Mouse (Mus musculus): Measurements from ENCODE around the gene Tsga10.

Tsga10 gene

GRCm38 (mm10) chr1:37866286-37866685 is at the start of gene Tsga10:
Gene Tsga10 (minus strand): TSS chr1:37866429.
- peak; percentile 41 for DNase-seq (ENCODE audit: low read depth)

DNA sequence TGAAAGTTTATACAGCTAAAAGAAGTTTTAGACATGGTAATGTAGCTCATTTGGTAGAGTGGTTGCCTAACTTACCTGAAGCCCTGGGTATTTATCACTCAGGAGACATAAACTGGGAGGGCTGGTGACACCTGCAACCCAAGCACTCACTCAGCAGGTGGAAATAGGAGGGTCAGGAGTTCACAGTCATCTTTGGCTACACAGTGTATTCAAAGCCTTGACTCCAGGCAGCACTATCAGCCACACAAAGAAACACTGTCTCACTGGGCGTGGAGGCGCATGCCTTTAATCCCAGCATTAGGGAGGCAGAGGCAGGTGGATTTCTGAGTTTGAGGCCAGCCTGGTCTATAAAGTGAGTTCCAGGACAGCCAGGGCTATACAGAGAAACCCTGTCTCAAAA is 46.5 kb upstream of the Tsga10 start:
- no peak for DNase-seq (ENCODE audit: low read depth)

GRCm38 (mm10) chr1:37903178-37903577 is 36.9 kb upstream of the Tsga10 start:
- DNase-seq (ENCODE audit: low read depth): peak; percentile 24

DNA sequence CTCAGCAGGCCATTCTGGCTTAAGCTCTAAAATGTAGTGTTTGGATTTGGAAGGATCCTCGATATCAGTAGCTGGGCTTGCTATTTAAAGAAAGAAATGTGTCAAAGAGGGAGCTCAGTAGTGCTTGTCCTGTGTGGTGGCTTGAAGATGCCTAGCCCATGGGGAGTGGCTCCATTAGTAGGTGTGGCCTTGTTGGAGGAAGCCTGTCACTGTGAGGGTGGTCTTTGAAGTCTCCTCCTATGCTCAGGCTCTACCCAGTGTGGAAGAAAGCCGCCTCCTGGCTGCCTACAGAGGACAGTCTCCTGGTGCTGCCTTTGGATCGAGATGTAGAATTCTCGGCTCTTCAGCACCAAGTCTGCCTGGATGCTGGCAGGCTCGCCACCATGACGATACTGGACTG is 34.1 kb upstream of the Tsga10 start:
- DNase-seq (ENCODE audit: low read depth): no peak

GRCm38 (mm10) chr1:37899816-37900215 is 33.6 kb upstream of the Tsga10 start:
- DNase-seq (ENCODE audit: low read depth): no peak

DNA sequence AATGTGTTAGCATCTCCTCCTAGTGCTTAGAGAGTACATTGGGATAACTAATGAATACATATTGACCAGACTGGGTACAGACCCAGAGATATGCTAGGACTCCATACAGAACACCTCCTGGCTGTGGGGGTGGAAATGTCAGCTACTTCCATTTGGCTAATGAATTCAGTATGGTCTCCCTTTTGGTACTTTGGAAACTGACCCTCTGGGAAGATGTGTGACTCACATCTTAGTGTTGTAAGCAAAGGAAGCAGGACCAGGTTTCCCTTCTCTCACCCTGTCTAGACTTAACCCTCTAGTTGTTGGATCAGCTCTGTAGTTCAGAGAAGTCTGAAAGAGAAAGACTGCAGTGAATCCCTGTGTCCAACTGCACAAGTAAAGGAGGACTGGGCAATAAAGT is 28.4 kb upstream of the Tsga10 start:
- DNase-seq (ENCODE audit: low read depth): no peak

GRCm38 (mm10) chr1:37891400-37891799 is 25.2 kb upstream of the Tsga10 start:
- DNase-seq (ENCODE audit: low read depth): peak; percentile 52

- DNase-seq (ENCODE audit: low read depth): peak; percentile 98
These were observed 23.9 kb upstream of the Tsga10 start, which contains the start of the genes Mitd1 and Mrpl30 for GRCm38 (mm10) chr1:37890025-37890652. Gene Mitd1 (minus strand): TSS chr1:37890411. Gene Mrpl30 (plus strand): TSS chr1:37890477.

DNA sequence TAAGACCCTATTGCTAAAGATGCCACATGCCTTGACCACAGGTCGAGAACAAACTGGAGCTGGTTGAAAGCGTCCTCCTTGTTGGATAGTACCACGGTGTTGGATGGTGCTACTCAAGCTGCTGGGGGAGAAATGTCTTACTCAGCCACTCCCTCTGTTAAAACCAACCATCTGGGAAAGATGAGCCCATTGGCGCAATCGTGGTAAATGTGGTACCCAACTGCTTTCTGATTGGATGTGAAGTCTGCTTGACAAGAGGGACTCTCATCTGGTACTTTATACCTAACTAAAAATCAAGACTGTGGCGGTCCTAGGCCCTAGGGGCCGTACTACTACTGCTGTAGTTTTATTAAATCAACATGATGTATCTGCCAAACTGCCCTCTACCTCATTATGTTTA is 23.0 kb upstream of the Tsga10 start:
- DNase-seq (ENCODE audit: low read depth): no peak

GRCm38 (mm10) chr1:37884451-37884850 is 18.2 kb upstream of the Tsga10 start:
- peak; percentile 78 for DNase-seq (ENCODE audit: low read depth)

GRCm38 (mm10) chr1:37883411-37883810 is 17.2 kb upstream of the Tsga10 start:
- DNase-seq (ENCODE audit: low read depth): no peak

DNA sequence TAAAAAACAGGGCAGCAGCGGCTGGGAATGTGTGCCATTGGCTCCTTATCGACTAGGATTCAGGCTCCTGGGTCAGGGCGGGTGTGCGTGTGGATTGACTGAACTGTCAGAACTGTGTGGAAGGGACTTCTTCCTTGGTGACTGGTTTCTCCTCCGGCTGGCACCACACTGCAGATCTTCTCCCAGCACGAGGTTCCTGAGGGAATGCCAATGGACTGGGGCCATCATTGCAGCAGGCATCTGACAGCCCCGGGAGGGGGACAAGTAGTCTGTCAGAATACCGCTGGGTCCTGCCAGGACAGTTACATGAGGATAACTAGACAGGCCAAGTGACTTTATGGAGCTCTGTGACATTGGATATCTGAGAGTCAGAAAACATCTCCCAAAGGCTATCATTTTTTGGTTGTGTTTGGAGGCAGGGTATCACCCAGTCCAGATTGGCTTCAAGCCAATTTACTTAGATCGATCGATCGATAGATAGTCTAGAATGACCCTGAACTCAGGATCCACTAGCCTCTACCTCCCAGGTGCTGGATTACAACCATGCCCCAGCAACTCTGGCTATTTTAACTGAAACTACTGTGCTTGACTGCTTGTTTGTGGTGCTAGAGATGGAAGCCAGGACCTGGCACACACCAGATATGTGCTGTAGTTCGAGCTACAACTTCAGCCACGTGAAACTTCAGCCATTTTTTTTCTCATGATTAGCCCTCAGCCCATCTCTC is 11.7 kb upstream of the Tsga10 start:
- DNase-seq (ENCODE audit: low read depth): no peak

DNA sequence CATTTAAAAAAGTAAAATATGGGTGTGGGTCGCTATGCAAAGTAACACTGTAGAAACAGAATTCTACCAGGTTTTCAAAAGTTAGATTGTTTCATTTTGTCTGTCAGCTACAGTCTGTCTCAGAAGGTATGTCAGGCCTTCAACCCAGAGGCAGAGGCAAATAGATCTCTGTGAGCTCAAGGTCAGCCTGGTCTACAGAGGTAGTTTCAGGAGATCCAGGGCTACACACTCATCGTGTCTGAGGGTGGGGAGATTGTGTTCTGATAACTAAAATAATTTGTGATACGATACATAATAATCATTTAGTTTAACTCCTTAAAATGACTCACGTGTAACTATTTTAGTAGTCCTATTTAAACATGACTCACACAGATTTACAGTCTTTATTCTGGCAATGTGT is 6.9 kb upstream of the Tsga10 start:
- DNase-seq (ENCODE audit: low read depth): no peak

DNA sequence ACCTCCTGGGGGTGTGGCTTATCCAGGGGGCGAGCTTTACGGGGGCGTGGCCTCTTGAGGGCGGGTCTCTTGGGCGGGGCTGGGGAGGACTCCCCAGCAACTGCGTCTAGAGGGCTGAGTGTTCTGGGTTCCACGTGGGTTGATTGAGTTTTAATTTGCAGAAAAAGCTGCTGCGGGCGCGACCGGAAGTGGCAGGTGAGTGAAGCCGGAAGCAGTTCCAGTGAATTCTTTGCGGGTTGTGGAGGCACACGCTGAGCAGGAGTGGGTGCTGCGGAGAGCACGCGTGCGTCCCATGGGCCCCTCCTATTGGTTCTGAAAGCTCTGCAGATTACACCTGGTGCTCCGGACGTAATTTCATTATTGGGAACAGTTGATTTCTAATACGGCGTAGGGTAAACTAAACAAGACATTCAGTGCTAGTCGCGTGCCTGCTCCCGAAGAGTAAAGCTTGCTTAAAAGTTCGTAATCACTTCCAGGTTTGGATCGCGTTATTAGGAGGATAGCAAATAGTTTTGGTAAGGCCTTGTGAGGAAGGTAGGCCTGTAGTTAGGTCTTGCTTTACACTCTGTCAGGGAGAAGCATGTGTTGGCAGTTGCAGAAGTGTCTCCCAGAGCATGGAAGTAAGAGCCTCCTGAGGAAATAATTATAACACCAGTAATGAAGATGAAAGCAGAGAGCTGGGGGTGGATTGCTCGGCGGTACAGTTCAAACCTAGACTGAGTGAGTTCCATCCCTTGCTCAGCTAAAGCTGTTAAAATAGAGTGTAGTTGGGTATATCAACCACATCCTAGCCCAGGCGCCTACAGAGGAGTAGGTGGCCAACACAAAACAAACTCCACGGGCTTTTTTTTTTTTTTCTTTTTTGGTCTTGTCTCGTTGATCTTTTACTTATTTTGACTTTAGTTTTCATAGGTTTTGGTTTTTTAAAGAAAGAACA is 6.2 kb upstream of the Tsga10 start:
- DNase-seq (ENCODE audit: low read depth): peak; percentile 92

DNA sequence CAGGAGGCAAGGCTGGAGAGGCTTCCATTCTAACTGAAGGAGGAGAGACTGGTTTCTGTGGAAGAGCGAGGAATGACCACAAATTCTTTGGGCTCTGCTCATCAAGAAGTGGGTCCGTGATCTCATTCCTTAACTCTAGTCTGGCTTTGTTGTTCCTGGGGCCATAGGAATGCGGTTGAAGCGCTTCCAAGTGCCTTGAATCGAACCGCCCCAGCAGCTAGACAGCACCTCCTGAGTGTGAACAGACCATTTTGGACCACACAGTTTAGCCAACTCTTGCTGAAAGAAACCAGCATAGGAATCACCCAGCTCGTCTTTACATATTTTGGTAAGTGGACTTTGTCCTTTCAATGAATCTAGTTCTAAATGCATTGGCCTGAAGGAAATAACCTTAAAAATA is 5.5 kb upstream of the Tsga10 start, which contains the start of gene Lipt1:
Lipt1 (plus strand) TSS at position 35 of the 400 bp plus-strand sequence.
- no peak for DNase-seq (ENCODE audit: low read depth)

GRCm38 (mm10) chr1:37869362-37869761 is 3.1 kb upstream of the Tsga10 start:
- no peak for DNase-seq (ENCODE audit: low read depth)

- no peak for DNase-seq (ENCODE audit: low read depth)
These were observed 2.4 kb upstream of the Tsga10 start for GRCm38 (mm10) chr1:37868640-37869039.

- DNase-seq (ENCODE audit: low read depth): no peak
These were observed 1.6 kb upstream of the Tsga10 start for GRCm38 (mm10) chr1:37867684-37868322.

GRCm38 (mm10) chr1:37867056-37867455 is 827 bp upstream of the Tsga10 start:
- DNase-seq (ENCODE audit: low read depth): peak; percentile 82

- DNase-seq (ENCODE audit: low read depth): no peak
These were observed 621 bp downstream of the Tsga10 start for GRCm38 (mm10) chr1:37865401-37866215.
